Mouse (Mus musculus) CD4-positive naive resting alpha-beta T cell, adult 57 days (primary cell): ENCODE results near the gene Golga2. TPM values are rescaled to one million over a fixed set of nuclear protein-coding genes. Genes with fewer than 3 reads are reported as not detected.

Experiments used
- total RNA-seq: library from RNA; stranded (reverse); gene quantifications from one replicate; pipeline ENCODE4 v1.2.4, GENCODE M21; 2023

The Golga2 gene
- total RNA-seq = 47.1 TPM

GRCm38 (mm10) chr2:32287334-32287840 lies at the start of gene Golga2:
Golga2 (plus strand) TSS chr2:32287384.

DNA sequence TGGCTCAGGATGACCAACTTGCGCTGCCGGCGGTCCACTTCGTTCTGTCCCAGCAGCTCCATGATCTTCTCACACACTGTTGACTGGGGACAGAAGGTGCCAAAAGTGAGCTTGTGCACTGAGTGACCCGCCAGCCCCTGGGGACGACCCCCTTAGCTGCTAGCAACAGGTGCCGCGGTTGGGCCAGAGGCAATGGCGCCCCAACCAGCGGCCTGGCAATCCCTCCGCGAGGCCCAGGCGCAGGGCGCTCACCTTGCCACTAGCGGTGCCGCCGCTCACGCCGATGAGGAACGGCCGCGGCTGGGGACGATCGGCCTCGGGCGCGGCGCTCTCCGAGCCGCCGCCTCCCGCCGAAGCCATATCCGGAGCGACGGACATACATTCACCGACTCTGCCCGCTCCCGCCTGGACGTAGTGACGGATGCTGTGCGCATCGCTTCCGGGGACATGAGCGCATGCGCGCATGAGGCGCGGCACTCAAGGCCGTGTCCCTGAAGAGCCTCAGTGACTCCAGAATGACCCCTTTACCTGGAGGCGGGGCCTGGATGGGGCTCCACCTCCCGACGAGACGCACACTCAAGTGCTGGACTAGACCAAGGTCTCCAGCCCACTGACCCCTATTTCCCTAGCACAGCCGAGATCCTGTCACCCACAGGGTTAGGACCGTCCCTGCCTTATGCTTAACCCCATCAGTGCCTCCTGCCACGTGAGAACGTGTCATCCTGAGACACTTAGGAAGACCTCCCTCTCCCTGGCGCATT lies 27.3 kb upstream of the Golga2 start, which contains the start of gene Uck1:
TSS of gene Uck1 (minus strand) at position 503 of the 761 bp plus-strand sequence.

DNA sequence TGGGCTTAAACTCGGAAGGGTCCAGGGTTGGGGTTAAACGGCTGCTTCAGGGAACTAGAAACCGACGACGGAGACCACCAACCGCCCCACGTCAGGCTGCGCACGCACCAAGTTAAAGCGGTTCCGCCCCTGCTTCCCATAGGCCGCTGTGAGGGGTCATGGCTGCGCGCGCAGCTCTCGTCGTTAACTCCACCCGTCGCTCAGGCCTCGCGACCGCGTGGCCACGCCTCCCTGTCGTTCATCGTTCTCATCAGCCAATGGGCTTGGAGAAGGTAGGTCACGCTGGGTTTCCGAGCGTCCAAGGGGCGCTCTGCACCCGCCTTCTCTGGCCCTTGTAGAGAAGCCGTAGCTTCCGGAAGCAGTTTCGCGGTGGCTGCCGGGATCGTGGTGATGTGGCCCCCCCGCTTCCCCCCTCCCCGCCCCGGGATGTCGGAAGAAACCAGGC lies 761 bp downstream of the Golga2 start, which contains the start of gene Swi5:
TSS of gene Swi5 (minus strand) at position 153 of the 445 bp plus-strand sequence.

DNA sequence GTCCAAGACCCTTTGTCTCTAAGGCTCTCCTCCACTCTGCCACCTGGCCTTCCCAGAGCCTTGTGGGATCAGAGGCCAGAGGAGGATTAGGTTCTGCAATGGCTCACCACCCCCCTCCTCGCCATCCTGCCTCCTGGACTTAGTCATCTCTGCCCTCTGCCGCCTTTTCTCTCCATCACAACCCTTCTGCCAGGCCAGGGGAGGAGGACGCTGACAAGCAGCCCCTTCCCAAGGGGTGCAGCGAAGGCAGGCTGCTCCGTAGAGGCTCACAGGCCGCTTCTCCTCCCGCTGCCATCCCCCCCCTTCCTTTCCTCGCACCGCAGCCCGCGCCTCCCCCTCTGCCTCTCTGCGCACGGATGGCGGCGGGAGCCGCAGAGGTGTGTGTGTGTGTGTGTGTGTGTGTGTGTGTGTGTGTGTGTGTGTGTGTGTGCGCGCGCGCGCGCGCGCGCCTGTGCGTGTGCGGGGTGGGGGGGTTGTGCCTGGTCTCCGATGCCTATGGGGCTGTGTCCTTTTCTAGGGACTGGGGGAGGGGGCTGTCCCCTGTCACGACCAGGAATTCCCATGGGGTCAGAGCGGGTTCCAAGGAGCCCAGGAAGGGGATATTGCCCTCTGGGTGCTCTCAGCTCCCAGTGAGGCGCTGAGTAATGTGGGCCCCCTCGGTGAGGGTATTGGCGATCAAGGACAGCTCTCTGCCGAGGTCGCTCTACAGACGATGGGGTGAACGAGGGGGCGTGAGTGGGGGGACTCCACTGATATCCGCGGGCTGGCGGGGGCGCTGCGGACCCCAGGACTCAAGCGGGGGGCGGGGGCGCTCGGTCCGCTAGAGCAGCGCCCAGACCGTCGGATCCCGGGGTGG lies 65.2 kb downstream of the Golga2 start, which contains the start of gene Ciz1:
TSS of gene Ciz1 (plus strand) at position 177 of the 856 bp plus-strand sequence.

DNA sequence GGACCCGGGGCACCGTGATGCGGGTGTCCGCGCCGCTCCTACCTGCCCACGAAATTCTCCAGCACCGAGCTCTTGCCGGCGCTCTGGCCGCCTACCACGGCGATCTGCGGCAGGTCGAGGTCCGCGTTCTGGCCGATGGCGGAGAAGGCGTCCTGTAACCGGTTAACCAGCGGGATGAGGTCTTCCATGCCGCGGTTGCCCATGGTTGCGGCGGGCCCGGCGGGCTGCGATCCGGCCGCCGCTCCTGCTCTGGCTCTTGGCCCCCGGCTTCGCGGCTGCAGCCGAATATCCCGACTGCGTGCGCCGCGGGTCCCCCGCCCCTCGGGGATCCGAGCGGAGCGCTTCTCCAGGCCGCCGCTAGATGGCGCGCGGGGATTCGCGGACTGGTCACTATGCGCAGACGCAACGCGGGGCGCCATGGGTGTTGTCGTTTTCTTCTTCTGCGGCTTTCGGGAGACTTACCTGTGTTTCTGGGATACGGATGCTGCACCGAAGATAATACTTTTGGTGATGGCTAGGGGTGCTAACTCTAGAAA lies 65.9 kb downstream of the Golga2 start, which contains the start of gene Dnm1:
TSS of gene Dnm1 (minus strand) at position 332 of the 536 bp plus-strand sequence.

Other genes starting within 250 kb of the Golga2 start
- gene Fam78a, start 202.5 kb upstream of the Golga2 start, total RNA-seq = 176 TPM
- gene Plpp7, start 191.9 kb upstream of the Golga2 start, total RNA-seq = not detected
- 145 TPM for gene Prrc2b, start 136.3 kb upstream of the Golga2 start, total RNA-seq
- gene Pomt1, start 50.8 kb upstream of the Golga2 start, total RNA-seq = 16.4 TPM
- 105 TPM for gene Uck1, start 27.2 kb upstream of the Golga2 start, total RNA-seq
- 70.6 TPM for gene Swi5, start 691 bp downstream of the Golga2 start, total RNA-seq
- 122 TPM for gene Ciz1, start 64.9 kb downstream of the Golga2 start, total RNA-seq
- gene Dnm1, start 66.0 kb downstream of the Golga2 start, total RNA-seq = not detected
- 29.9 TPM for gene 1110008P14Rik, start 94.6 kb downstream of the Golga2 start, total RNA-seq
- 3.1 TPM for gene Lcn2, start 100.9 kb downstream of the Golga2 start, total RNA-seq
- 10.3 TPM for gene Ptges2, start 108.5 kb downstream of the Golga2 start, total RNA-seq
- gene Naif1, start 163.1 kb downstream of the Golga2 start, total RNA-seq = 4.7 TPM
- gene Slc25a25, start 164.1 kb downstream of the Golga2 start, total RNA-seq = 77.5 TPM
- 188 TPM for gene Fam102a, start 247.9 kb downstream of the Golga2 start, total RNA-seq